Mouse (Mus musculus): ENCODE results near the gene Vamp3.

GRCm38 (mm10) chr4:151089270-151089669 is 31.5 kb upstream of the Vamp3 start, which contains the start of gene Gm13090:
- TF ChIP-seq CTCF (IDR thresholded peaks at IDR 0.05; ENCODE audit: extremely low read depth, insufficient read depth, low read length) (no peak), POLR2A (IDR thresholded peaks at IDR 0.05; ENCODE audit: extremely low read depth, insufficient read depth, low read length) (no peak)

Measured in cortical plate, adult 2 months (tissue).